Mouse (Mus musculus): ENCODE measurements around the gene Oit1. TPM values are rescaled to one million over a fixed set of nuclear protein-coding genes. Genes with fewer than 3 reads are reported as not detected.

The Oit1 gene
- 0.18 TPM in 1 of 2 replicates, not detected in the other for polyA plus RNA-seq (2015; fragmentation: Nextera tagmentation; extraction: Ambion mirVana)

DNA sequence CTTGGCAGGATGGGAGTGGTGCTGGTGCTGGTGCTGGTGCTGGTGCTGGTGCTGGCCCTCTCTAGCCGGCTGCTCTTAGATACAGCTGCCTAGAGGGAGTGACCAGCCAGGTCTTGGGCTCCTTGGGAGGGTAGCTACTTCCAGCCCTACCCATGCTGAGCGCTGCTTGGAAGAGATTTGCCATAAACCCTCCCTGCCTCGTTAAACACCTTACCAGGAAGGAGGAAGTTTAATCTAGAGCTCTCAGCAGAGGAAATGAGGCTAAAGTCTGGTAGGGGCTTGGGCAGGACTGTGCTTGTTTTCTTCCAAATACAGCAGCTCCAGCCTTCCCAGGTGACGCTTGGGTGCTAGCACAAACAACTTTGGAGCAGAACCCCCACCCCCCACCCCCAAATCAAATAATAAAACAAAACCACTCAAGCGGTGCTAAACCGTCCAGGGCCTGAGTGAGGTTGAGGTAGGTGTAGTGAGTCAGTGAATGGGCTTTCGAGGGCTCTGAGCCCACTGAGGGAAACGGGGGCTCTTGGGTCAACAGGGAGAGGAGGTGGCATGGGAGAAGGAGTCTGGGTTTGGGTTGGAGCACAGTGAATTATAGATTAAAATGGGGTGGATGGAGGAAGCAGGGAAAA is at the start of gene Oit1:
Gene Oit1 (minus strand): TSS at position 70 of the 629 bp plus-strand sequence.

DNA sequence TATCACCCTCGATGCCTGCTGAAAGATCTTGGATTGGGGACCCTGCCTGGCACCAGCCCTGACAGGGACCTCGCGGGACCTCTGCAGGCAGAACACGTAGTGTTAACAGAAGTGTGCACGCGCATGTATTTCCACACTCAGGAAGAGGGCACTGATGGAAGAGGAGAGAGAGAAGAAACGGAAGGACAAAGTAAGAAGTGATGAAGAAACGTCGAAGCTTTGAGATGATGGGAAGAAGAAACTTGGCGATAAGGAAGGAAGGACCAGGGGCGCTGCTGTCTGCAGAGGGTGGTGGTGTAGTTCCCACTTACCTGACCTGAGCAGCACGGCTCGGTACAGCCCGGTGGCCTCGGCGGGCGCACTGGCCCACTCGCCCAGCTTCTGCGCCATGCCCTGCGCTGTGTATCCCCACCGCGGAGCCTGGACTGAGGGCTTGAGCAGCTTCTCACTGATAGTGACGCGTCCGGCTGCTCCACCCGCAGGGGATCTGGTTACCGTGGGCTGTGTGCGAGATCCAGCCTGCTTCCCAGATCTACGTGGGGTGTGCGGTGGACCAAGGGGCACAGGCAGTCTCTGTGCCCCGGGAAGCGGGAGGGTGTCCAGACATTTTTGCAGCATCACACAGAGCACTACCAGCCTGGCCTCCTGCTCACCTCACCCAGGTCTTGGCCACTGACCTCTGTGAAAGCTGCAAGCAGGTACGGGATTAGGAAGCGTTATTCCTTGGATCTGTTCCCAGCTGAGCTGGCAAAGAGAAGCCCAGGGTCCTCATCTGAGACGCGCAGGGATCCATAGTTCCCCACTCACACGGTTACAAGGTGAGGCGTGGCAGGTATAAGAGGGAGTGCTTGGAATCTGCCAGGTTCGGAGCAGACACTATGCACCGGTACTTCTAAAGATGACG is 61.1 kb downstream of the Oit1 start, which contains the start of gene Fam107a:
Gene Fam107a (minus strand): TSS at position 830 of the 904 bp plus-strand sequence.

Other genes with a start within 250 kb of the Oit1 start
- 206 and 257 TPM in 2 replicates for gene Pdhb, start 205.7 kb downstream of the Oit1 start, polyA plus RNA-seq (2015; fragmentation: Nextera tagmentation; extraction: Ambion mirVana)
- 16.5 and 20.4 TPM in 2 replicates for gene Kctd6, start 164.6 kb downstream of the Oit1 start, polyA plus RNA-seq (2015; fragmentation: Nextera tagmentation; extraction: Ambion mirVana)
- gene Acox2, start 119.4 kb downstream of the Oit1 start, polyA plus RNA-seq (2015; fragmentation: Nextera tagmentation; extraction: Ambion mirVana) = 1.5 and 2.3 TPM in 2 replicates
- gene Fam107a, start 60.7 kb downstream of the Oit1 start, polyA plus RNA-seq (2015; fragmentation: Nextera tagmentation; extraction: Ambion mirVana) = 0.91 and 1.2 TPM in 2 replicates